8 mouse cellular contexts compared by ENCODE assay signal in the genomic region with DNA sequence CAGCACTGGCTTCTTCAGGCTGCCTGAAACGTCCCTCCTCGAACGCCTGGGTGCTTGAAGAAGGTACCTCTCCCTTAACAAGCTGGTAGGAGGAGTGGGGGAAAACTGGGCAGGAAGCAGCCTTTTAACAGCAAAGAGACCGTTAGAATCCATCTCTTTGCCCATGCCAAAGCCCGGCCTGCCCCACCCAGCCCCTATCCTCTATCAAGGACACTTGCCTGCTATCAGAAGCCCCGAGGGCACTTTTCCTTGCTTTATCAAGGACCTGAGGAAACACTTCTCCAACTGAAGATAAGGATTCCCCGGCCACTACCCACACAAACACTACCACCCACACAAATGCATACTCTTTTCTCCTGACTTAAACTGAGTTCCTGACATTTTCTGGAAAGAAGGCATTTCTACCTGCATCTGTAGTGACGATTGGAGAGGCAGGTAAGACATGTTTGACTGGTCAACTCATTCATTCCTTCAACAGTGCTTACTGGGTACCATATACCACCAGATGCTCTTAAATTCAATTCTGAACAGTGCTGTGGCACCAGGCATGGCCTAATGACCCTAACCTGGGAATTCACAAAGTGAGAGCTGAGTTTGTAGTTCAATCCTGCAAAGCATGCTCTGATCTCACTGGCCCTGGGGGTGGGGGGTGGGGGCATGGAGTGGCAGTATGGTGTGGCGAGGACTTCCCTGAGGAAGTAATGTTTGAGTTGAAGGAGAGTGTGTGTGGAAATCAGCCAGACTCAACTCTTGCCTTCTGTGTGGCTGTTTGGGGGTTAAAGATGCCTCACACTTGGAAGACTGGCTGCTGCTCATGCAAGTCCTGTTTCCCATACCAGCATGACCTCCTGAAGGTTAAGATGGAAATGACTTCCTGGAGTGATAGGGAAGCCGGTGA. TPM values are rescaled to one million over a fixed set of nuclear protein-coding genes. Genes with fewer than 3 reads are reported as not detected.
DNase-seq lines count a peak whose midpoint lies in the region; ATAC-seq lines count a peak whose summit lies in the region.

A gene (plus strand): TSS at position 338 of the 898 bp plus-strand sequence.

- no peaks in the 10 kb centered on the region for H3K36me3 ChIP-seq in heart, embryonic 11.5 days (ENCODE audit: control insufficient read depth, insufficient read depth, low read length)
- no peaks in the 10 kb centered on the region for H3K36me3 ChIP-seq in midbrain, embryonic 15.5 days (replicated peaks)

- DNase-seq in gastrocnemius, postnatal 10 days, result no peak
- no peak for DNase-seq in gastrocnemius, postnatal 25 days
- no peak for DNase-seq in adrenal gland, postnatal 4 days (ENCODE audit: low spot score in 2 of 2)
- no peak for DNase-seq in left cerebral cortex, postnatal 10 days (ENCODE audit: extremely low spot score in 1 of 2, low spot score in 2 of 2)
- no peak for DNase-seq in cerebellum, adult 18-20 months
- DNase-seq in kidney, adult 9 months, result no peak

- H3K9ac ChIP-seq in heart, embryonic 11.5 days (ENCODE audit: low read depth, low read length), result no peak within 1 kb of the TSS
- no peak within 1 kb of the TSS for H3K9ac ChIP-seq in midbrain, embryonic 15.5 days

- H3K4me2 ChIP-seq in heart, embryonic 11.5 days, result peak within 1 kb of the TSS; percentile 7; the same call in 1 of the 2 replicates
- no peak within 1 kb of the TSS for H3K4me2 ChIP-seq in midbrain, embryonic 15.5 days

- WGBS in heart, embryonic 11.5 days (ENCODE audit: insufficient replicate concordance), result 26% methylated on average over 10 of the region's 10 CpGs
- WGBS in midbrain, embryonic 15.5 days, result 77% methylated on average over 10 of the region's 10 CpGs

- H3K27me3 ChIP-seq in heart, embryonic 11.5 days (ENCODE audit: control insufficient read depth, insufficient read depth, low read length), result peaks cover 3% of the 10 kb centered on the region
- H3K27me3 ChIP-seq in midbrain, embryonic 15.5 days (replicated peaks), result no peaks in the 10 kb centered on the region

- no peak within 1 kb of the TSS for H3K27ac ChIP-seq in heart, embryonic 11.5 days (ENCODE audit: low read depth, low read length)
- no peak within 1 kb of the TSS for H3K27ac ChIP-seq in midbrain, embryonic 15.5 days

- H3K4me1 ChIP-seq in heart, embryonic 11.5 days (ENCODE audit: control insufficient read depth, insufficient read depth, low read length), result 0 out of 2 replicates have a peak, but pooled peaks cover 11% of the 10 kb centered on the region
- H3K4me1 ChIP-seq in midbrain, embryonic 15.5 days, result no peaks in the 10 kb centered on the region

- intact Hi-C loops in left cerebral cortex, postnatal 10 days (cut with DNase I), result no loop called here

- no peak for ATAC-seq in heart, embryonic 11.5 days (replicated peaks; ENCODE audit: insufficient number of reproducible peaks, low FRiP score, low TSS enrichment)
- no peak for ATAC-seq in midbrain, embryonic 15.5 days (replicated peaks)

- no peak within 1 kb of the TSS for H3K4me3 ChIP-seq in heart, embryonic 11.5 days (ENCODE audit: low read depth, low read length)
- H3K4me3 ChIP-seq in midbrain, embryonic 15.5 days, result no peak within 1 kb of the TSS

- no peaks in the 10 kb centered on the region for H3K9me3 ChIP-seq in heart, embryonic 11.5 days (replicated peaks; ENCODE audit: control insufficient read depth, low read length)
- H3K9me3 ChIP-seq in midbrain, embryonic 15.5 days, result no peaks in the 10 kb centered on the region

RNA-seq across cellular contexts. Expression of the gene that starts here (rescaled TPM):
- total RNA-seq in gastrocnemius, postnatal 10 days (2021), result 10 to 100 TPM; 11.9 to 14.1 TPM
- total RNA-seq in gastrocnemius, postnatal 25 days (2021), result 10 to 100 TPM in 1 of 2 experiments, 1 to 10 TPM in 1; 7.0 to 10.6 TPM
- total RNA-seq in adrenal gland, postnatal 4 days (2021), result 10 to 100 TPM; 40.0 to 41.3 TPM
- polyA plus RNA-seq in heart, embryonic 11.5 days (2014; fragmentation: Nextera tagmentation; extraction: Ambion mirVana), result 27.9 TPM in 2 replicates
- 10 to 100 TPM; 17.2 to 21.3 TPM for total RNA-seq in left cerebral cortex, postnatal 10 days (2021)
- polyA plus RNA-seq in midbrain, embryonic 15.5 days (2015; fragmentation: Nextera tagmentation; extraction: Ambion mirVana), result 32.0 and 33.6 TPM in 2 replicates
